Mouse (Mus musculus) retina, postnatal 7 days (tissue): ENCODE results near the gene Gm11985.
"Not testable (repeated sequence)": the region's sequence is repeated elsewhere in the genome, so short reads cannot be mapped to it uniquely, and the experiment has no call there.

Source experiments
- DNase-seq: peaks from one replicate; pipeline ENCODE4 v3.0.0-alpha.2; 2012; ENCODE audit warnings: low read depth, low spot score

Gm11985 gene

GRCm38 (mm10) chr11:7188469-7188868 lies at the start of gene Gm11985:
Gene Gm11985 (minus strand): TSS chr11:7188569.
- DNase-seq = no peak

- no peak for DNase-seq
These were observed 49.3 kb upstream of the Gm11985 start for GRCm38 (mm10) chr11:7237712-7238111.

- no peak for DNase-seq
These were observed 48.4 kb upstream of the Gm11985 start for GRCm38 (mm10) chr11:7236751-7237150.

DNA sequence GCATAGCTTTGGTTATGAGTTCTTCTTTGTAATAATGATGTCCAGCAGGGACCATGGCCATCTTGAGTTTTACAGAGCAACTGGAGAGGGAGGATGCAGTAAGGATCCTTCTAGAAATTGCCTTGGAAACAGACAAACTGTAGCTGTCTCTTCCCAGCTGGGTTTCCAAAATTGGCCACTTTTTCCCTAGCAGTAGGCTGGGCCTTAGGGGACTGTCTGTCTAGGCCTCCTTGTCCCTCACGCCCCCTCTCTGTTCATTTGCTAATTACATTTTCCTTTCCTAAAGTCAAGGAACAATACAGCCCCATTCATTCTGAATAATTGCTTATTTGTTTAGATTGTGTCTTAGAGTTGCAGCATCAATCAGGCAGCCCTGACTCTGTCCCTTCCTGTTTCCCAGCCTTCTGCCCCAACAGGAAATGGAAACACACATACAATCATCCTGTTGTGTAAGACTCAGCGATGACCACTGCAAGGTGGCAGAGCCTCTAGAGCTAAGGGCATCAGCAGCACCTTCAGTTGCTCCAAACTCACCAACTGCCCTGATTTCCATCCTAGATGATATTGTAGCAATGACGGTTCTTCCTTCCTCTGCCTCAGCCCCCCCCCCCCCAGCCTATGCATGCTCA lies 46.7 kb upstream of the Gm11985 start:
- no peak for DNase-seq

DNA sequence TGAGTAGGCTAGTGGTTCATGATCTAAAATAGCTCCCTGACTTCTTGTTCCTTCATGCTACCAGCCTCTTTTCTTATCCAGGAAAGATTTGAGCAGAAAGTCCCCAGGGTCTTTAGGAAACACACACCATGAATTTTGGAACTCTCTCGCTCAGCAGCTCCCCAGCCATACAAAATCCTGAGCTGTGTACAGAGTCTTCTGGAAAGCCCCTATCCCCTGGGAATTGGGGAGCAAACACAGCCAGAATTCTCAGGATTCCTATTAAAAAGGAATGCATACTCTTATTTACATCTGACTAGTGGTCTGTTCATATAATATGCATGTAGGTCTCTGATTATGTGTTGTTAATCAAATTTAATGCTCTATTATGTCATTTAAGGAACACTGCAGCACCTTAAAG lies 46.1 kb upstream of the Gm11985 start:
- DNase-seq = no peak

DNA sequence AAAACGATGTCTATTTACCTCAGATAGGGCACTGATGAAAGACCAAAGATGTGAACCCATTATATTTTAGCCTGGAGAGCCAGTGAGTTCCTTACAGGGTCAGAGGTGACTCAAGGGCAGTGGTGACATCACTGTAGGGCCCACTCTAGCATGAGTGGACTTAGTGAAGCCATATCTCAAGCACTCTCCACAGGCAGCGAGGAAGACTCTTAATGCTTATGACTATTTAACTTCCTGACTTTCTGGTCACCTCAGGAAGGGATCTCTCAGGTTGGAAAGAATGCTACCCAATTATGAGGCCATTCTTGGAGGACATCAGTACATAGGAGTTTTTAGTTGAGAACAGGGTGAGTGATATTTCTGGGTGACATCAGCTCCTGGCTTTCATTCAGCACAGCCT lies 45.0 kb upstream of the Gm11985 start:
- no peak for DNase-seq

DNA sequence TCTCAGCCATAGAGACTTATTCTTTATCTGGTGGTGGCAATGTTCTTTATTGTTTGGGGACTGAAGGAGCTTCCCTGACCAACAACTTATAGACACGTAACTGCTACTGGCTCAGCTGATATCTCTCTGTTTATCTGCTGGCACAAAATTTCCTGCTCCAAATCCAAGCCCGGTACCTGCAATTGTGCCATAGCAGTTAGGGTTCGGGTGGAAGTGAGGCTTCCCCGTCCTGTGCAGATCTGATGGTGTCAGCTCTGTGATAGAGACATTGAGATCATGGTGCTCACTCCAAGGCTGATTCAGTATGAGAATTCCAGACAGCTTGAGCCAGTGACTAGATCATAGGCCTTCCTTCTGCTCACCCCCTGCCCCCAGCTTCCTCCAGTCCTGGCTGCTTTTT lies 43.6 kb upstream of the Gm11985 start:
- DNase-seq = no peak

- DNase-seq = no peak
These were observed 41.6 kb upstream of the Gm11985 start for GRCm38 (mm10) chr11:7230000-7230399.

DNA sequence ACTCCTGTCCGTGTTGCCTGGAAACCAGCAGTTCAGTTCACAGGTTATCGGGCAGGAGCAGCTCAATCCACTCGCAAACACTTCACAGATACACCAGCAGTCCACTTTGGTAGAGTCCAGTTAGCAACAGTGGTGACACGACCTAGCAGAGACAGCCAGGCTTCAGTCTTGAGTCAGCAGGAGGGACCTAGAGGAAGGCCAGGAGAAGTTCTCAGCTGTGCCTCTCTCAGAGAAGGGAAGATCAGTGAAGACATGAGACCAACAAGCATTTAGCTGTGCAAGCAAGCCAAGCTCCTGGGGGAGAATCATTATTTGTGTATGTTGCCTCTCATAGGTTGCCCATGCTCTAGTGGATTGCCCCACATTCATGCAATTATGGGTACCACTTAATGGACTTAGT lies 39.7 kb upstream of the Gm11985 start:
- DNase-seq = no peak

GRCm38 (mm10) chr11:7226810-7227550 lies 38.6 kb upstream of the Gm11985 start:
- no peak for DNase-seq

DNA sequence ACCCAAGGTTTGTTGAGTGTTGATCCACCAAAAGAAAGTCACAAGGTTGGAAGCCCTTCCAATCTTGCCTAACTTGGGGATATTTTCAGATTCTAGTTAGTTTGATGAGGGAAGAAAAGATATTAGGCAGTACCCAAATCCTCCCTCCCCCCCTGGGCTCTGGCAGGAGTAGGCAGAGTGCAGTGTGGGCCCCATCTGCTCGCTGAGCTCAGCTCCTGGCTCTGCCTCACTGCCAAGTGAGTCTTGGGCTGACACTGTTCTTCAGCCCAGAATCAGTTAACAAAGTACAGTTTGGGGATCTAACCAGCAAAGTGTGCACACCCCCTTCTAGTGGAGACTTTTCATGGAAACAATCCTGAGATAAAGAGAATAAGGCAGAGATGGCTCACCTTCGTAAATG lies 37.8 kb upstream of the Gm11985 start:
- DNase-seq = no peak

GRCm38 (mm10) chr11:7221826-7222225 lies 33.5 kb upstream of the Gm11985 start:
- DNase-seq = not testable (repeated sequence)

- DNase-seq = no peak
These were observed 27.3 kb upstream of the Gm11985 start for GRCm38 (mm10) chr11:7215703-7216102.

- DNase-seq = peak; percentile 23
These were observed 26.4 kb upstream of the Gm11985 start for GRCm38 (mm10) chr11:7214761-7215160.

DNA sequence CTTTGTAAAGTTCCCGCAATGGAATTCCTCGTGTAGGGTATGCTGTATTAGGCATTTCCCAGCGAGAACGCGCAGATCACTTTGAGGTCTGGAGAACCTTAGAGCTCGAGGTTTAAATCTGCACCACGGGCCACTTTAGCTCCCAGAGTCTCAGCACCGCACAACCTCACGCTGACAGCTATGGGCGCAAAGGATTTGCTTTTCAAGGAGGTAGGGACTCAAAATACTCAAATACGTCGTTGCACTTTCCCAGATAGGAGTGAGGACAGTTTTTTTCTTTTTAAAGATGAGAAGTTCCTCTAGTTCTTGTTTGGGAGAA lies 25.9 kb upstream of the Gm11985 start:
- no peak for DNase-seq

DNA sequence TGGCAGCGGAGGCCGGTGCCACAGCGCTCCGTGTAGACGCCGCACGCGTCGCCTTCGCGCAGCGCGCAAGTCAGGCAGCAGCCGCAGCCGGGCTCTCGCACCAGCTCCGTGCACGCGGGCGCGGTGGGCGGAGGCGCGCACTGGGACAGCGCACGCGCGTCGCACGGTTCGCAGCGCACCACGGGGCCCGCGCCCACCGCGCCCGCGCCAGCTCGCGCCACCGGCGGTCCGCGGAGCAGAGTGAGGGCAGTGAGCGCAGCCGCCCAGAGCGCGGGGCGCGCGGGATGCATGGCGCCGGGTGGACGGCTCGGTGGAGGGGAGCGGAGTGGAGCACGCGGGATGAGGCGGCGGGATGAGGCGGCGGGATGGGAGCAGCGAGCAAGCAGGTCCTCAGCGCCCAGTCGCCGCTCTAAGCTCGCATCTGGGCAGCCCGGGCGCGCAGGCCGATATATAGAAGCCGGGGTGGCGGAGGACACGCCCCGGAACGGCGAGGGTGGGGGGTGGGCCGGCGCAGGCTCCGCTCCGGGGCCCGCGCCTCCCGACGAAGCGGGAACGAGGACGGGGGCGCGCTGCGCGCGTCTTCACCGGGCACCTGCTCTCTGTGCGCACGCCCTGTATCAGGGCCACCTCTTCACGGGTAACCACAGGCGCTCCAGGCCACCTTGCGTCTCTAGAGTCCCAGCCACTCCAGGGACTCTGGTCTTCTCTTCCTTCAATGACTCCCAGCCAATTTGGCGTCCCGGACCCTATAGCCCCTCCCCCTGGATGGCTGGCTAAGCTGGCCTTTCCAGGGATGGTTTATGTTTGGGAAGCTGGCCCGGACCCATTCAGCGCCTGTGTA lies 25.4 kb upstream of the Gm11985 start, which contains the start of gene Igfbp3:
Gene Igfbp3, minus strand, starts transcription at position 423 of the 841 bp plus-strand sequence.
- peak; percentile 43 for DNase-seq

GRCm38 (mm10) chr11:7213161-7213500 lies 24.8 kb upstream of the Gm11985 start:
- no peak for DNase-seq

- no peak for DNase-seq
These were observed 23.9 kb upstream of the Gm11985 start for GRCm38 (mm10) chr11:7212126-7212798.

DNA sequence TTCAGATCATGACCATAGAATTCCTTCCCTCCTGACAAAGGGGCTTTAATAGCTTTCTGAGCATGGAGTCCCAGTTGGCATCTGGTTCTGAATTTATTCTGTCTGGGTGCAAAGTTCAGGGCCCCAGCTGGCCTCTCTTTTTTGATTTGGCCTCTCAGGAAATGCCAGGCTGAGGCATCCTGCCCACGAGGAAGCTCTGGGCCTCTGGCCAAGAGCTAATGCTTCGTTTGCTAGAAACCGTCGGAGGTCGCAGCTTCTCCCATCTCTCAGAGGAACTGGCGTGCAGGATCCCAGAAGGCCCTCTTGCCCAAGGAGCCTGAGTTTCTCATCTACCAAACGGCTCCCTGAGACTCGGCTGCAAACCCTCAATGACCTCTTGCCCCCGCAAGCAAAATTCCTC lies 22.8 kb upstream of the Gm11985 start:
- no peak for DNase-seq

GRCm38 (mm10) chr11:7210343-7210742 lies 22.0 kb upstream of the Gm11985 start:
- peak; percentile 58 for DNase-seq

- no peak for DNase-seq
These were observed 15.5 kb upstream of the Gm11985 start for GRCm38 (mm10) chr11:7203846-7204245.

DNA sequence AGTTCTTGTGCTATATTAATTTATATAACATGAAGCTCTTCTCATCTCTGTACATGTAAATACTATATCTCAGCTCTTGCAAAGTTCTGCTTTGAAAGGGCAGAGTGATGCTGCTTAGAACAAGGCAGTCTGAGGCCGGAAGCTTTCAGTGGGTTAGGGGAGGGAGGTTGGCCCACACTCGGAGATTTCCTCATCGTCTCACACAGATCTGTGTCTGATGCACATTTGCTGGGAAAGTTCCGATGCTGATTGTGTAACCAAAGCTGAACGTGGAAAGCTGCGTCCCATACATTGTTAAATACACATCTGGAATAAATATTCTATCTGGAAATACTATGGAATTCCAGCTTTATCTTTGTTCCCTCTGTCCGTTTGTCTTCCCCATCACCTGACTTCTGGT lies 13.8 kb upstream of the Gm11985 start:
- DNase-seq = no peak
